Mouse (Mus musculus): ENCODE measurements around the gene Btg2.

Gene Btg2

DNA sequence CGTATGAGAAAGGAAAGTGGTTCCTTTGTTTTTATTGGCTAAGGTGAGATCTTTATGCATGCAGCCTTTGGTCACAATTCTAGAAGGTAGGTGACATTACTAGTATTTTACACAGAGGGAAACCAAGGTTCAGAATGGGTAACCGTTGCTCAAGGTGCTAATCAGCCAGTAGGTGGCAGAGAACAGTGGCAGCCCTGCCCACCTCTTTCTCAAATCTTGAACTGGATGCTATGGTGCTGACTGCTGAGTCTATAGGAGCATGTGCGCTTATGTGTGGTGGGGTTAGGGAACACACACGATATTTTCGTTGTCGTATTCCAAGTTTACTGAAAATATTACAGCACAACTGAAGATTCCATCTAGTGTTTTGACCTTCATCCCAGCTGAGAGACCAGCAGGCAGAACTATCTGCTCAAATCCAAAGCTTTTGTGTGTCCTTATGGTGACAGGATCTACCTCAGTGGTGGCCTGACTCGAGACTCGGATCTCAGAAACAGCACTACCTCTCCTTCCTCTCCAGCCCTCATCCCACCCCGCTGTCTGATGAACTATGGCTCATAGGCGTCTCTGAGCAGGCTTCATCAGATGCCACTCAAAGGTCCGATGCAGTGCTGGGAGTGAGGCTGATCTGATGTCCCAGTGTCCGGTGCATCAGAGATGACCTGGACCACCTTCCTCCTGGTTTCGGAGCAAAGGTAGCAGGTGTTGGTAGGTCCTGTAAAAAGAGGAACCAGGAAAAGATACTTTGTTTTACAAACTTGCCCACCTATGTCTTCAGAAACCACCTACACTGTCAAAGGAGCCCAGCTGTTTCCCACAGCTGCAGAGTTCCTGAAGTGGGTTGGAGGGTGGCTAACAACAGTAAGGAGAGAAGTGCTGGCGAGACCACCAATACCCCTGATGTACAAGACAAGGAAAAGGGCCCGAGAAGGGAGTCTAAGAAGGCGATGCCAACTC lies 18.9 kb downstream of the Btg2 start:
- DNase-seq (ENCODE audit: low spot score), result no peak

GRCm38 (mm10) chr1:134058870-134059269 lies 20.1 kb downstream of the Btg2 start:
- DNase-seq (ENCODE audit: low spot score), result no peak

DNA sequence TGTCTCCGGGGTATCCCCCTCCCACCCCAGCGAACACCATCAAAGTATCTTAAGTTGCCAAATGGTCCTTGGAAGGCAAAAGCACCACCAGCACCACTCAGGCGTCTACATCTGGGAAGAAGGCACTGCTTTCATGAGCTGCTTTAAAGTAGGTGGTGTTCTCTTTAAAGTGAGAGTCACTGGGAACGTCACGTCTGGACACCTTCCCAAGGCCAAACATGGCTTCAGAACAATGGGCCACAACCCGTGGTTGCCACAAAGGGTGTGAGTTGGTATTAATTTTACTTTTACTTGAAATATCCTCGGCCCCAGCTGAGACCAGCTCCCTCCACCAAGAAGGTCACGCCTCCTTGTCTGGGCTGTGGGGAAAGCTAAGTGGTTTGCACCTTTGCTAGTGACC lies 21.2 kb downstream of the Btg2 start:
- no peak for DNase-seq (ENCODE audit: low spot score)

- DNase-seq (ENCODE audit: low spot score), result no peak
These were observed 22.6 kb downstream of the Btg2 start for GRCm38 (mm10) chr1:134056285-134056684.

DNA sequence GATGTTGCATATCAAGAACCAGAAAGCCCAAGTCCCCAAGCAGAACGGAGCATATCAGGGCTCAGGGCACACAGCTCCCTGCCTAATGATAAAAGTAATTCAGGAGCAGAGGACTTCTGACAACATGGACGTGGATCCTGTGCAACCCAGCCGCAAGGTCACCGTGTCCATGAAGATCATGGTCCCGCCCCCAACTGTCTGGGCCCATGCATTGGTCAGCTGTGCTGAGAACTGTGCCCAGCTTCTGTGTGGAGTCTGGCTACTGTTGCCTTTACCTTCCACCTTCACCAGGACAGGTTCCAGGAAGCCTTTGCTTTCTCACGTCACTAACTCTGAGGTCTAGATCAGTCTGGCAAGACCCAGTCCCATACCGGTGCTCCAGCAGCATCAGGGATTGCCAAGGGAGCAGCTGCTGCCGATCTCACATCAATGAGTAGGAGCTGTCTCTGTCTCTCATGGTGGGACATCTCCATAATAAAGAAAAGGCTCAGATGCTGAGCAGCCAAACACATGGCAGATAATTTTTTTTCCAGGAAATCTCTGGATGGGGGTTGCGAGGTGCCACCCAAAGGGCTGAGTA lies 23.2 kb downstream of the Btg2 start:
- DNase-seq (ENCODE audit: low spot score), result no peak

DNA sequence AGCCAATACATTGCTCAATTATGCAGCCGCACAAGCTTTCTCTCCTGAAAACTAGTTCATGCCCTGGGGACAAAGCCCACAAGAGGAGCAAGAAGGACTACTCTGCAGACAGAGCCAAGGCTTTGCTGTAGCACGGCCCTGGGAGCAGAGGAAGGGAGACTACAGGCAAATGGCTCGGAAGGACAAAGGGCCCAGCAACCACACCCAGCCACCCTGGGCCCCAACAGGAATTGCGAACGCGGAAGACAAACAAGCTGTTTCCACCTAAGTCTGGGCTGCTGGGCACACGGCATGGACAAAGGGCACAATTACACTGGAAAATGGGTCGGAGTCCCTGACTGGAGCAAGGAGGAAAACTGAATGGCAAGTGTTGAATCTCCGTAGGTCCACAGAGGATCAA lies 23.9 kb downstream of the Btg2 start:
- DNase-seq (ENCODE audit: low spot score), result no peak

- DNase-seq (ENCODE audit: low spot score), result peak; percentile 76
These were observed 25.7 kb downstream of the Btg2 start for GRCm38 (mm10) chr1:134053207-134053606.

GRCm38 (mm10) chr1:134049542-134049941 lies 29.4 kb downstream of the Btg2 start:
- no peak for DNase-seq (ENCODE audit: low spot score)

GRCm38 (mm10) chr1:134048759-134049158 lies 30.2 kb downstream of the Btg2 start:
- DNase-seq (ENCODE audit: low spot score), result peak; percentile 59

- DNase-seq (ENCODE audit: low spot score), result no peak
These were observed 31.5 kb downstream of the Btg2 start for GRCm38 (mm10) chr1:134047431-134047830.

- no peak for DNase-seq (ENCODE audit: low spot score)
These were observed 32.5 kb downstream of the Btg2 start for GRCm38 (mm10) chr1:134046387-134046786.

GRCm38 (mm10) chr1:134045971-134046370 lies 32.9 kb downstream of the Btg2 start:
- DNase-seq (ENCODE audit: low spot score), result peak; percentile 66

DNA sequence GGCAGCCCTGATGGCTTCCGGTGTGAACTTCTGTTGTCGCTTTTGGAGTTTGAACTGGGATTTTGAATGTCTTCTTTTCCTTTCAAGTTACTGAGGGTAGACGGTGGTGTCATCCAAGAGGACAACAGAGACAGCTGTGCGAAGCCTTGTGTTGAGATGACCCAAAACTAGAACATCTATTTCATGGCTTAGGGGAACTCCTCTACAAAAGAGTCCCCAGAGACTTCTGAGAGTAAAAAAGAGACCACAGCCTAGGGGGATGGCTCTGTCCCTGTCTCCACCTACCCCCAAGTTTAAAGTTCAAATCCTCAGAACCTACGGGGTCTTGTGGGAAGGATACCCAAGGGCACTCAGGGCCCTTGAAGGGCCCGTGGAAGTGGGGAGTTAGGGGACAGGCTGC lies 34.1 kb downstream of the Btg2 start:
- no peak for DNase-seq (ENCODE audit: low spot score)

DNA sequence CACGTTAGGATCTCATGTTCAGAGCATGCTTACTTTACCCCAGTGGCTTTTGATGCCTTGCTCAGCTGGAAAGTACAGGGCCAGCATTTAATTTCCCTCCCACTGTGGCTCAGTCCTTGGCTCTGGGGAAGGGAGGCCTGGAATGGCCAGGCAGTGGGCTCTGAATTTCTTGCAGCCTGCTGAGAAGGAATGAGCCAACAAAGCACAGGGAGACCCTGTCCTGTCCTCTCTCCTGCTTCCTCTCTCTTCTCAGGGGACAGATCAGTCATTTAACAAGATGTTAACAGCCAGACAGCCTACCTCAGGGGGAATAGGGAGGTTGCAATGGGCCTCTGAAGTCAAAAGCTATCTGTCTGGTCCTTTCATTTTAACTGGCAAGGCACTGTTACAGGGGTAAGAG lies 36.6 kb downstream of the Btg2 start:
- DNase-seq (ENCODE audit: low spot score), result no peak

- no peak for DNase-seq (ENCODE audit: low spot score)
These were observed 37.0 kb downstream of the Btg2 start for GRCm38 (mm10) chr1:134041900-134042299.

- no peak for DNase-seq (ENCODE audit: low spot score)
These were observed 39.6 kb downstream of the Btg2 start for GRCm38 (mm10) chr1:134039361-134039760.

GRCm38 (mm10) chr1:134038336-134038735 lies 40.6 kb downstream of the Btg2 start:
- no peak for DNase-seq (ENCODE audit: low spot score)

DNA sequence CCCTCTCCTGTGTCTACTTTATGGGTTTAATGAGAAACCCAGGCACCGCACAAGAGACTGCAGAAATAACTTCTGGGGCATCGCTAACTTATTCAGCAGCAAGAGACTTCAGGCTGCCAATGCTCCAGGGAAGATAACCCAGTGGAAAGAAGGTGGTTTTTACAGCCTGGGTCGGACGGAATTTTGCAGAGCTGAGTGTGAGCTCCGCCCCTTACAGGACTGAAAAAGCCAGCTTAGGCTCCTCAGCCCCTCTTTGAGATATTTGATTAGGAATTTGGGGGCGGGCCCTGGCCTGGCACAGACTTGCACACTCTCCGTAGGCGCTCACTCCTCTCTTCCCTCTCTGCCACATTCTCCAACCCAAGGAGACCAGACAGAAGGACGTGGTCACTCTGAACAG lies 41.7 kb downstream of the Btg2 start, which contains the start of gene Fmod:
TSS of gene Fmod (plus strand) at position 83 of the 400 bp plus-strand sequence.
- DNase-seq (ENCODE audit: low spot score), result no peak

DNA sequence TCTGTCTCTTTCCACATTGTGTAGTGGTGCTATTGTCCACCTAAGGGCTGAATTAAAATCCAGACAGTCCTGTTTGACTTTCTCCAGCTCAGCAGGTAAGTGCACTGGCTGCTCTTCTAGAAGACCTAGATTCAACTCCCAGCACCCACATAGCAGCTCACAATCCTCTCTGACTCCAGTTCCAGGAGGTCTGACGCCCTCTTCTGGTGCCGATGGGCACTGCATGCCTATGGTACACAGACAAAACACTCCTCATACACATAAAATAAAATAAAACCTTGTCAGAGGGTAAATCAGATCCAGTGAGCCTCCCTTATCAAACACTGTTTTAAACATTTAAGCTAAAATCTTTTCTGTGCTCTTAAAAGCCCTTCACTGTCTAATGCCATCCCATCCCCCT lies 42.4 kb downstream of the Btg2 start:
- DNase-seq (ENCODE audit: low spot score), result no peak

DNA sequence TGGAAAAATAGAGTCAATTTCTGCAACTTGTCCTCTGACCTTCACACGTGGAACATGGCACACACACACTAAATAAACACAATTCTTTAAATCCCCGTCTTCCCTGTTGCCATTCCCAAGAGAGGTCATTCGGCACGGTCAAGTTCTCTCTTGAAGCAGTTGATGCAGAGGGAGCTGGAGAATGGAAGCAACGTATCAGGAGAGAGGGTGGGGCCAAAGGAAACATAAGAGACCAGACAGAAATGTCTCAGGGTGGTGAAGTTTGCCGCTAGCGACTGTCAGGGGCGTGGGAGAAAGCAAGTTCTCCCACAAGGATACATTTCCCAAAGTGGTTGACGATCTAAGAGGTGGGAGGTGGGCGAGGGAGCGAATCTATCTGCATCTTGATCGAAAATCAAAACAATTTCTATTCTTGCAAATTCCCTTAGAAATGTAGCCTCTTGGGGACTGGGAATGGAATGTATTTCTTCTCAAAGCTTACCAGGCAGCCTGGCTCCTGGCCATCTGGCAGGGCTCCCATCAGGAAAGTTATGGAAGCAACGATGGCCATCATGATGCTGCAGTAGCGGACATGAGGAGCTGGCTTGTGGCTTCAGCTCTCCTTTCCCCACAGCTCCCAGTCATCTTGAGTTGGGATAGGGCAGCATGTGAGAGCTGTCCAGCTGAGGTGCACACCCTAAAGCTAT lies 50.6 kb downstream of the Btg2 start:
- no peak for DNase-seq (ENCODE audit: low spot score)

GRCm38 (mm10) chr1:134026741-134027140 lies 52.2 kb downstream of the Btg2 start:
- DNase-seq (ENCODE audit: low spot score), result no peak

DNA sequence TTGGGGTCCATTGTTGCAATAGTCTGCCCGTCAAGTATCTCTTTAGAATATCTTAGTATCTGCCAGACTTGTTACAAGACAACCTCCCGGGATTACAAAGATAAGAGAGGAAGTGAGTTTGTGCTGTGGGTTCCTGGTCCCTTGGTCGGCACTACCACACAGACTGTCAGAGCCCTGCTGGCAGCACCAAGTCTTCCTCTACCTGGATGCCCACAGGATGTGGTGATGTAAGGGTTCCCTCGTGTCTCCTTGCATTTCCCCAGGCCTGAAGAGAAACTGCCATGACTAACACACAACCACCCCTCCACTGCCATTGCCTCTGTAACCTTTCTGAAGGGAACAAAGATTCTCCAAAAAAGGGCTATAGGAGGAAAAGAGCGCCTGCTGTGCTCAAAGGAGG lies 52.9 kb downstream of the Btg2 start:
- DNase-seq (ENCODE audit: low spot score), result no peak

Data from left cerebral cortex, adult 11 months (tissue).